Mouse (Mus musculus) brain, embryonic 14.5 days (tissue): ENCODE measurements around the gene Dnmt3l. TPM values are rescaled to one million over a fixed set of nuclear protein-coding genes. Genes with fewer than 3 reads are reported as not detected.
"Not testable (repeated sequence)": the region's sequence is repeated elsewhere in the genome, so short reads cannot be mapped to it uniquely, and the experiment has no call there.

ENCODE experiments used
- DNase-seq: peaks from one replicate; pipeline ENCODE4 v3.0.0-alpha.2; 2011; ENCODE audit warnings: low read depth
- CTCF ChIP-seq: fragments of 200-500 bp; IDR thresholded peaks from 2 replicates; pipeline ENCODE4 v1.5.1; 2012; ENCODE audit warnings: inconsistent platforms, mild to moderate bottlenecking, moderate library complexity, borderline replicate concordance; ENCODE audit not compliant: insufficient read depth, insufficient read length; ENCODE audit errors: extremely low read depth
- POLR2A ChIP-seq: fragments of 200-500 bp; IDR thresholded peaks from 2 replicates; pipeline ENCODE4 v1.6.1; 2012; ENCODE audit warnings: mild to moderate bottlenecking, inconsistent platforms, borderline replicate concordance; ENCODE audit not compliant: poor library complexity, insufficient read depth, insufficient read length, severe bottlenecking; ENCODE audit errors: extremely low read depth
- polyA plus RNA-seq: library from polyadenylated mRNA; depleted of rRNA; stranded (reverse); fragments of >200 nt; gene quantifications from 2 replicates; pipeline ENCODE4 v1.2.3, GENCODE M21; 2012; rRNA removed

Dnmt3l gene
- polyA plus RNA-seq = not detected in 2 replicates

DNA sequence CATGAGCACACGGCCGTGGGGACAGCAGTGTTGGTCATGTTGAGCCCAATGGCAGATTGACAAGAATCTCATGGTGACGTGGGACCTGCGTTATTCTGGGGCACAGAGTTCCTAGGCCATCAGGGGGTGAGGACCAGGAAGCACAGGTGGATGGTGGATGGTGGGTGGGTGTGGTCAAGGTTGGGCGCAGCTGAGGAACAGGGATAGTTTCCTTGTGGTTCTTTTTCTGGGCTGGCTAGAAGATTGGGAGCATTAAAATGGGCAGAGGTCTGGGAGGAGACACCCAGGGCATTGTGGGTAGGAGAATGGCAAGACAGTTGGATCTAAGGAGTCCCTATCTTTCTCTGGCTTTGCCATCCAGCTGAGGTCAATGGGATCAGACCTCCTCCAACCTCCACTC lies at the start of gene Dnmt3l:
Gene Dnmt3l (plus strand): TSS at position 301 of the 400 bp plus-strand sequence.
- DNase-seq = no peak

DNA sequence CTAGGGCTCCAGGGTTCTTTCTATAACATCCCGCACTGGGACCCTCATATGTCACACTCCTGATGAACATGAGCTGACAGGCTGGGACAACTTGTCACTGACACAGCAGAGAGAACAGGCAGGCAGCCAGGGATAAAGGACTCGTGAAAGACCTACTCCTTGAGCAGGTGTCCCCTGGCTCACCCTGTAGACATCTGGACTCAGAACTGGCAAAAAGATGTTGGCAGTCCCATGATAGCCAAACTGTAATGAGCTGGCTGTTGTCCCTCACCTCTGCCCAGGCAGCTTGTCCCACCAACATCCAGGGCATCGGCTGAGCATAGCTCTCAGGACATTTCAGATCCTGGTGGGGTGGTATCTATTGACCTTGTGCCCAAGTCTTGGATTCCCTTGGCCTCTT lies 46.1 kb upstream of the Dnmt3l start:
- TF ChIP-seq CTCF (no peak), POLR2A (no peak)
- DNase-seq = no peak

More for the DNA sequence above, at the start of gene Dnmt3l:
- no peak for TF ChIP-seq CTCF
- no peak for TF ChIP-seq POLR2A

DNA sequence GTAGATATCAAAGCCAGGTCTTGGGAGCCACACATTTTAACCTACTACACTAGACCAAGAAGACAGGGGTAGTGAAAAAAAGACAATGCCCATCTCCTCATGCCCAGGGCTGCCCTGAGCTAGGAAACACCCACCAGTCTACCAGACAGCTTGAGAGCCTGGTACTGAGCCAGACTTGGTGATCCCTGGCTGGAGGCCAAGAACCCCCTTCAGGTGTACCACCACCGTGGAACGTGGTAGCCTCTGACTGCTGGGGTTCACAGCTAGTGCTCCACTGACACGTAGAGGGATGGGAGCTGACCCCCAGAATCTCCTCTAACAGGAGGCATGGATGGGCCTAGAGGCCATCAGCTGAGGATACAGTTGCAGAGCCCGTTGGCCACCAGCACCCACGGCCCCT lies 41.5 kb upstream of the Dnmt3l start:
- DNase-seq = no peak
- TF ChIP-seq CTCF = no peak
- no peak for TF ChIP-seq POLR2A

DNA sequence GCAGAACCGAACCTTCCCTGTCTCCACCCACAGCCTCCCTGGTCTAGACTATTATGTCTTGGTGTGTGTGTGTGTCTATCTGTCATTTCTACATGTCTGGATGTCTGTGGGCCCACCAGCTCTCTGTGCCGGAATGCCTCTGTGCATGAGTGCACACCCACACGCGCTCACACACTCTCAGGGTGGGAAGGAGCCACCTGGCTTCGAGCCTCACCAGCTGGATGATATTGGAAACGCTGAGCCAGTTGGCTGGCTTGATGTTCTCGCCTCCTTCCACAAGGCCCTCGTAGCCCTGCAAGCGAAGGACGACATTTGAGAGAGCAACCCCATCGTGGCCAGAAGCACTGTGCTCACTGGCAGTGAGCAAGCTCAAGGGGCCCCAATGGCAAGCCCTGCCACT lies 40.0 kb upstream of the Dnmt3l start:
- no peak for DNase-seq
- TF ChIP-seq POLR2A (no peak), CTCF (no peak)

DNA sequence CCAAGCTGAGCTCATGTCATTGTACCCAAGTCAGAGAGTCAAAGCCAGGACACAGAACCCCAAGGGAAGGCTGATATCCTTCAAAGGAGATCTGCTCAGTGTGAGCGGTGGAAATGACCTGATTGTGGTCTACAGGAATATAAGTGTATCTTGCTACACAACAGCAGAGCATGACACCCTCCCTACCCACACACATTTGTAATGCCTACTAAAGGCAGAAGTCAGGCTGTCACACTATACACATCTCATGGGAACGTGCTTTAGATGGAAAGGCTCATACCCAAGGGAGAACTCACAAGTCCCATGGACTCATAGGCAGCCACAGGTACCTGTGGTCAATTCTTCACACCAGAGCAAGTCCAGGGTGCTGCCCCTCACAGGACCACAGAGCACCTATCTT lies 39.4 kb upstream of the Dnmt3l start:
- no peak for TF ChIP-seq CTCF
- no peak for TF ChIP-seq POLR2A
- no peak for DNase-seq

DNA sequence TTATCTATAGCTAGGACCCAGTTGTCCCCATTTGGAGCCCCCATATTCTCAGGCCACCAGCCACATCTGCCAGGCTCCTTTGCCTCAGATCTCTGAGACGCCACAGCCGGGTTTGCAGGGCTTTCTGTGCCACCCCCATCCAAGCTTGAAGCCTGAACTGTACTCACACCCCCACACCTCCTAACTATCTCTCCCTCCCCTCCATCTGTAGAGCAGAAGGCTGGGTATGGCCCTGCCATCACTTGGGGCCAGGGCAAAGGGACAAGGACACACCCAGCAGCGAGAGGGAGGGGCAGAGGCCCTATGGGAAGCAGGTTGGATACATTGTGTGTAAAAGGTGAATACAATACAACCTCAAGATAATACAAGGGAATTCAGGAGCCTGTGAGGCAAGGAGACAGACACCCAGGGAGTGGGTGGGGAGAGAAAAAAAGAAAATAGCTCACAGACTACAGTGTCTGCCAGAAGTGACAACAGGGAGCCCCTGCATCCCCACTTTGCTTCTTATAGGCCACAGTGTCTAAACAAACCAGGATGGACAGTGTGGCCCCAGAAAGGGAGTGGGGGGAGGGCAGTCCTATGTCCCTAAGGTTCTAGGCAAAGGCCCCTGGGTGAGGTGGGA lies 37.2 kb upstream of the Dnmt3l start:
- DNase-seq = no peak
- TF ChIP-seq POLR2A = no peak

DNA sequence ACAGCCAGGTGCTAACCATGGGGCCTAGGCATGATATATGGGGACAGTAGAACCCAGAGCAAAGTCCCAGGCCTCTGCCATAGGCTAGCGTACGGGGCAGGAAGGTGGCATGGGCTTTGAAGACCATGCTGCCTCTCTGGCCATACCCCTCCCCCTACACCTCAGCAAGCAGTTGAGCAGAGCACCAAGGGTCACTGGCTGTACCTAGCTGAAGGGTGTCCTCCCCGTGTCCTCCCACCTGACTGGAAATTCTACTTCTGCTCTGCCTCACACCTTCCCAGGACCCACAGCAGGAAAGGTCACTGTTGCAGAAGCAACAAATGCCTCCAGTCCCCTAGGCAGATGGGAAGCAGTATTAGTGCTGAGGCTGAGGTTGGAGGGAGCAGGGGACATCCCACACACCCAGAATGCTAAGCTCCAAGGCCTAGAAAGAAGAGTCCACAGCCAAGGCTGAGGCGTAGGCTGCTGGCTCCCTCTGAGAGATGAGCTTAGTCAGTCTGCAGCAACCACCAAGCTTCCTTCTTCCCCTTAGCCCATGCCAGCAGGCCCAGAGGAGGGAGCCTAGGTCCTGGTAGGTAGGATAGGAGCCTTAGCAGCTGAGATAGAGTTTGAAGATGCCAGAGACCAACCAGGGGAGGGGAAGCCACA lies 35.8 kb upstream of the Dnmt3l start:
- DNase-seq = no peak
- no peak for TF ChIP-seq POLR2A
- no peak for TF ChIP-seq CTCF

DNA sequence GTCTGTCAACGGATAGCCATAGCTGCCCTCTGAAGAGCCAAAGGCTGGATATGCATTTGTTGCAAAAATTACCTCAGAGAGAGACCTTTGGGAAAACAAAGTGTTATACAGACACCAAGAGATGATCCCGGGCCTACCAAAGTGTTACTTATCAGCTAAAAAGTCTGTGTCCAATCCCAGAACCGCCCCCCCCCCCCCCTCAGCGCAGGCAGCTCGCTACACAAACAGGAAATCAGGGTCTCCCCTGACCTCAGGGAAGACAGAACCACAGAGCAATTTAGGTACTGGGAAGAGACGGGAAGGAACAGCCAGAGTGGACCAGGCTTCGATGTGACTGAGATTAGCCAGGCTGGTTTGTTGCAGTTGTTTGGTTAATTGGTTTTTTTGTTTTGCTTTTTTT lies 34.5 kb upstream of the Dnmt3l start:
- DNase-seq = no peak

DNA sequence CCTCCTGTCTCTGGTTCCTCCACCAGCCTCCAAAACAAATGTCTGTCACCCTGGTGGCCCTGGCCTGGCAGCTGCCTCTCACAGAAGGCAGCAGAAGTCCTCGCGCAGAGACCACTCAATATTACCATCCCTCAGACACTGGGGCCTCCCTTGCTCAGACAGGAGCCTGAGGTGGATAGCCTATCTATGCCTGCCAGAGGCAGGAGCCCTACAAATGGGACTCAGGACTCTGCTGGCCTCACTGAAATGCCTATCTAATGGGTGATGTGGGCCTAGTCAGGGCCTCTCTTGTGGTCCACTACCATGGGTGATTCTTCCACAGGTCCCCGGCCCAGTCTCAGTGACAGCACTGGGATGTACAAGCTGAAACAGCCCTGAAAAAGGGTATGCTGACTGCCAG lies 33.6 kb upstream of the Dnmt3l start:
- DNase-seq = no peak
- TF ChIP-seq CTCF (no peak), POLR2A (no peak)

More for the DNA sequence above, 34.5 kb upstream of the Dnmt3l start:
- no peak for TF ChIP-seq POLR2A
- TF ChIP-seq CTCF = no peak

DNA sequence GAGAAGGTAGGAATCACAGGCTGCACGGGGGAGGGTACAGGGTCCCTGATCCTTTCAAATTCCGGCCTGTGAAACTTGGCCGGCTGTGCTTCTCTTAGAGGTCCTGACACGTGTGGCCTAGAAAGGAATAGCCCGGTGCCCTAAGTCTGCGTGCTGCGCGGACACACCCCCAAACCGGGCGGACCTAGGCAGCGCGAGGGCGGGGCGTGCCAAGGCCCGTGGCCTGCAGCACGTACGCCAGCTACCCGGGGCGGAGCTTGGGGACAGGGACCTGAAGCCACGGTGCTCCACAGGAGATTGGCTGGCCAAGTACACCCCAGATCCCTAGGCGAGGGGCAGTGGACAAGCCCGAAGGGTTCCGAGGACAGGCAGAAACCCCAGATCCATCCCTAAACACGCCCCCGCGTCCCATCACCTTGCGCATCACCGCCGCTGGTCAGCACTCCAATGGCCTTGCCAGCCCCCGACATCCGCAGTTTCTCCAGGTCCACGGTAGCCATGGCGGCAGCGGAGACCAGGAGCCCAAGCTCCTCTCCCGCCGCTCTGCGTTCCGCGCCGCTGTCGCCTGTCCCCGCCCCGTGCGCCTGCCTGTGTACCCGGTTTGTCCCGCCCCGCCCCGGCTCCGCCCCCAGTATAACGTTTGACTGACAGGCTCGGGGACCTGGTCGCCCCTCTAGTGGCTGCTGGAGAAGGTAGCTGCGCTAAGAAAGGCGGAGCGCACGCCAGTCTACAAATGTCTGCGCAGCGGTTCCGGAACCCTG lies 32.4 kb upstream of the Dnmt3l start:
- TF ChIP-seq CTCF (peak; percentile 69), POLR2A (peak; percentile 87)
- peak; percentile 97 for DNase-seq

DNA sequence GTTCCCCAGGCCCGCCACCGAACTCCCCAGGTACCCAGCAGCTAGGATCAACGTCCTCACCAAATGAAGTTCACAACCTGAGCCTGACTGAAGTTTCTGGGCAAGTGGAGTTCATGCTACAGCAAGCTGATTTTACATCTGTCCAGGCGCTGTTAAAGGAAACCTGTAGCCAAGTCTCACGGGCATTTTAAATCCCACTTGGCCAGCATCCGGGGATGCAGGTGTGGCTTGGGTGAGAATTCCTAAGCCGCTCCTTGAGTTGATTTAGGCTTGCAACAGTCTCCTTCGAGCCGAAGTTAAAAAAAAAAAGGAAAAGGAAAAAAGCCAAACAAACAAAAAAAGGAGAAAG lies 31.8 kb upstream of the Dnmt3l start, which contains the start of gene Pfkl:
Gene Pfkl (minus strand): TSS at position 139 of the 349 bp plus-strand sequence.
- DNase-seq = no peak
- no peak for TF ChIP-seq POLR2A
- TF ChIP-seq CTCF = no peak

DNA sequence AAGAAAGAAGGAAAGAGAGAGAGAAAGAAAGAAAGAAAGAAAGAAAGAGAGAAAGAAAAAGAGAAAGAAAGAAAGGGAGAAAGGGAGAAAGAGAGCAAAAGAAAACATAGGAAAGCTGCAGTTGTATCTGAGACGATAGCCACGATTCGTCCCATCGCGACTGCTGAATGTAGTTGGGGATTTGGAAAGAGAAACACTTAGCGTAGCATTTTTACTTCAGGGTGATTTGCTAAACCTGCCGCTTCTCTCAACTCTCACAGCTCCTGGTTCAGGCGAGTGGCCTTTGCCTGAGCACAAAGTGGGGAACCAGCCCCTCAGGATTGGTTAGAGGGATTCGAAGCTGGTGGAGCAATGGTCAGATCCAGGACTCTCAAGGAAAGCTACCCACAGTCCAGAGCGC lies 31.4 kb upstream of the Dnmt3l start:
- DNase-seq = peak; percentile 8
- TF ChIP-seq CTCF (no peak), POLR2A (no peak)

DNA sequence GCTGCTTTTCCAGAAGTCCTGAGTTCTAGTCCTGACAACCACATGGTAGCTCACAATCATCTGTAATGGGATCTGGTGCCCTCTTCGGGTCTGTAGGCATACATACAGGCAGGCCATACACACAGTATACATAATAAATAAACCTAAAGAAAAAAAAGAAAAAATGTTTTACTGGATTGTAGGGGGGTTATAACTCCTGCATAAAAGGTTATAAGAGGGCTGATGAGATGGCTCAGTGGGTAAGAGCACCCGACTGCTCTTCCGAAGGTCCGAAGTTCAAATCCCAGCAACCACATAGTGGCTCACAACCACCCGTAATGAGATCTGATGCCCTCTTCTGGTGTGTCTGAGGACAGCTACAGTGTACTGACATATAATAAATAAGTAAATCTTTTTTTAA lies 30.6 kb upstream of the Dnmt3l start:
- not testable (repeated sequence) for DNase-seq
